Mouse (Mus musculus) ovary, postnatal 36 days (tissue): ENCODE data around the gene Ang4.
"Not testable (repeated sequence)": the region's sequence is repeated elsewhere in the genome, so short reads cannot be mapped to it uniquely, and the experiment has no call there.

Source experiments
- DNase-seq: peaks from one replicate; pipeline ENCODE4 v3.0.0; 2022; ENCODE audit warnings: low spot score, mixed read lengths

The Ang4 gene

GRCm38 (mm10) chr14:51773490-51773889, at the start of gene Ang4:
Ang4 (minus strand) TSS chr14:51773590.
- no peak for DNase-seq

DNA sequence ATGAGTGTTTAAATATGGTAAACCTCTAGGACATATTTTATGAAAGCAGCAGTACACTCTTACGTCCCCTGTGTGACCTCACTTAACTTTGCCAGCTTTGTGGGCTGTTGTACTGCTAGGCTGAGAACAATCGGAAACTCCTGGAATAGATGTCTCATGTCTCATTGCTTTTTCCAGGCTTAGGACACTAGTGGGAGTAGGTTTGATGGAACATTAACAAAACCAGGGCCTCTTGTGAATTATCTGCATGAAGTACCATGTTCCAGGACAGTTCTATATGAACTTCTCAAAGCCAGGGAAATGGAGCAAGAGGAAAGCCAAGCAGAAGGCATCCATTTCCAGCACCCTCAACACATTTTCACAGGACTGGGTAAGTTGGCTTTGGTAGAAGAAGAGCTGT, 26.4 kb upstream of the Ang4 start, which contains the start of gene AY358078:
AY358078 (plus strand) TSS at position 301 of the 400 bp plus-strand sequence.
- DNase-seq = no peak

- DNase-seq = no peak
These were observed 20.7 kb upstream of the Ang4 start for GRCm38 (mm10) chr14:51794106-51794505.

DNA sequence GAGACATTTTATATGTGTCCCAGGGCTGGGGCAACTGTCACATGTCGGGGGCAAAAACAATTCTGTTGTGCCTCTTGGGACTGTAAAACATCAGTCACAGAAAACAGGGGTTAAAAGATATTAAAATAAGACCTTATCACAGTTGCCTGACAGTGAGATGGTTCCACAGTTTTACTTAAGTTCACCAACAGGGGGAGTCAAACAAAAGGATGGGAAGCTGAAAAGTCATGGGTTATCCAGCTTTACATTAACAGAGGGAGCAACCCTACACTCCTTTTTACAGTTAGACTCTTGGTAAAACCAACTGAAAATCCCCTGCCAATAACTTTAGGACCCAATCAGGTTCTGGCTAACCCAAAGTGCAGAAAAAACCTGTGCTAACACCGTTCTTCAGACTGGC, 15.8 kb upstream of the Ang4 start:
- no peak for DNase-seq

GRCm38 (mm10) chr14:51787061-51787460, 13.7 kb upstream of the Ang4 start:
- no peak for DNase-seq

GRCm38 (mm10) chr14:51786335-51786734, 12.9 kb upstream of the Ang4 start:
- no peak for DNase-seq

GRCm38 (mm10) chr14:51778865-51779481, 5.6 kb upstream of the Ang4 start:
- DNase-seq = no peak

- no peak for DNase-seq
These were observed 4.4 kb upstream of the Ang4 start for GRCm38 (mm10) chr14:51777791-51778190.

- not testable (repeated sequence) for DNase-seq
These were observed 2.0 kb downstream of the Ang4 start for GRCm38 (mm10) chr14:51771378-51771777.

DNA sequence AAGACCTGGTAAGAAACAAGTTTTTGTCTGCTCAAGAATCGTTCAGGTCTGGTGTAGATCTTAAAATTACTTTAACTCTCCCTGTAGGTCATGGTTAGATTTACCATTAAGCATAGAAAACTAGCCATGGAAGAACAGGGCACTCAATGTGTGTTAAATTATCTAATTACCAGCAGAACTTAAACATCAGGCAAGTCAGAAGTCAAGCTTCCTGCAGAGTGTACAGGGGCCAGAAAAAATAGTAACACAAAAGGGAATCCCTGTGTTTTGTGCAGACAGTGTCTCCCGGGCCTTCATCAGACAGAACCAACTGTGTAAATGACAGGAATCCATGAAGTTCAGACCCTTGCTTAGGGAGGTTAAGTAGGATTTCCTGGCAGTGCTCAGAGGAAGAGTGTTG, 17.4 kb downstream of the Ang4 start:
- DNase-seq = no peak

GRCm38 (mm10) chr14:51740347-51741170, 32.8 kb downstream of the Ang4 start:
- DNase-seq = no peak

- DNase-seq = no peak
These were observed 34.0 kb downstream of the Ang4 start for GRCm38 (mm10) chr14:51739150-51739993.

GRCm38 (mm10) chr14:51738411-51739149, 34.8 kb downstream of the Ang4 start:
- DNase-seq = no peak

GRCm38 (mm10) chr14:51737967-51738366, 35.4 kb downstream of the Ang4 start:
- no peak for DNase-seq

- no peak for DNase-seq
These were observed 56.3 kb downstream of the Ang4 start, which contains the start of gene Gm5800 for GRCm38 (mm10) chr14:51717083-51717482. Gm5800 (minus strand) TSS chr14:51717183.
